Mouse (Mus musculus) C2C12 (cell line): ENCODE data around the gene Dnlz. TPM values are rescaled to one million over a fixed set of nuclear protein-coding genes. Genes with fewer than 3 reads are reported as not detected.

Experiments
- H3K27me3 ChIP-seq: one replicate; pipeline ENCODE4 v1.6.1; 2011; ENCODE audit not compliant: control insufficient read depth, insufficient read depth, insufficient read length
- H3K36me3 ChIP-seq: one replicate; pipeline ENCODE4 v1.6.1; 2011; ENCODE audit not compliant: control insufficient read depth, insufficient read depth
- H3K4me3 ChIP-seq: one replicate; pipeline ENCODE4 v1.5.1; 2011; ENCODE audit warnings: mild to moderate bottlenecking, control low read depth; ENCODE audit not compliant: poor library complexity, insufficient read depth, severe bottlenecking
- H3K79me2 ChIP-seq: one replicate; pipeline ENCODE4 v1.6.1; 2011; ENCODE audit not compliant: control insufficient read depth, insufficient read depth
- H3K79me3 ChIP-seq: one replicate; pipeline ENCODE4 v1.6.1; 2011; ENCODE audit warnings: low read depth, control low read depth
- H3ac ChIP-seq: one replicate; pipeline ENCODE3; 2011; ENCODE audit warnings: low read depth; ENCODE audit not compliant: control insufficient read depth, insufficient read length
- CEBPB ChIP-seq: IDR thresholded peaks from one replicate; pipeline ENCODE4 v1.6.1; 2011; ENCODE audit warnings: low read depth, mild to moderate bottlenecking, control low read depth, moderate library complexity
- CTCF ChIP-seq: IDR thresholded peaks from one replicate; pipeline ENCODE4 v1.5.1; 2011; ENCODE audit not compliant: control insufficient read depth, insufficient read depth, insufficient read length
- FOSL1 ChIP-seq: IDR thresholded peaks from one replicate; pipeline ENCODE4 v1.8.0; 2011; ENCODE audit warnings: mild to moderate bottlenecking, low read length; ENCODE audit not compliant: poor library complexity, insufficient read depth, severe bottlenecking
- MAX ChIP-seq: IDR thresholded peaks from one replicate; pipeline ENCODE4 v1.6.1; 2011; ENCODE audit warnings: mild to moderate bottlenecking, control low read depth
- MYOD1 ChIP-seq: IDR thresholded peaks from one replicate; pipeline ENCODE4 v1.6.1; 2011; ENCODE audit warnings: low read depth; ENCODE audit not compliant: control insufficient read depth, insufficient read length
- MYOG ChIP-seq: IDR thresholded peaks from one replicate; pipeline ENCODE4 v1.6.1; 2011; ENCODE audit not compliant: control insufficient read depth, insufficient read length; ENCODE audit errors: extremely low read depth
- USF1 ChIP-seq: IDR thresholded peaks from one replicate; pipeline ENCODE4 v1.6.1; 2011; ENCODE audit warnings: low read depth, mild to moderate bottlenecking, control low read depth, moderate library complexity
- polyA plus RNA-seq: library from polyadenylated mRNA; unstranded; fragments of >200 nt; fragmentation: generic; extraction: Trizol; gene quantifications from one replicate; pipeline ENCODE4 v1.2.1, GENCODE M21; 2012; ENCODE audit warnings: missing spikeins

Gene Dnlz
- polyA plus RNA-seq, 1 experiment = 35.6 TPM

DNA sequence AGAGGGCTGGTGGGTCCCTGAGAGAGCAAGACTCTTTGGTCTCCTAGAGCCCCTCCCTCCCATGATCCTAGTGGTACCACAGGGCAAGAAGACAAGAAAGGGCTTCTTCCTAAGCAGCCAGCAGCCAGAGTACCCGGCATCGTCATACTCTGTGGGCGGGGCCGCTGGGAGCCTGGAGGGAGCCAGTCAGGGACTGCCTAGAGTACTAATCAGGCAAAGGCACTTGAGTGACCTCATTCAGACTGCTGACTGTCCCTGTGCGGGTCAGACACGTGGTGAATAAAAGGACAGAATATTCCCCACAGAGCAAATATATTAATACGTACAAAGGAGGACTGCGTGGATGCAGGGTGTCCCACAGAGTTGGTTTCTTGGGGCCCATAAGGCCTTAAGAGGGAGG is 22.5 kb downstream of the Dnlz start:
- H3K79me2 ChIP-seq = no peaks in the 10 kb centered on the region
- no peaks in the 10 kb centered on the region for H3K27me3 ChIP-seq
- H3K4me3 ChIP-seq = no peak overlapping the region
- no peak overlapping the region for H3ac ChIP-seq
- TF ChIP-seq FOSL1 (no peak), MYOD1 (no peak), MYOG (no peak), USF1 (no peak), CTCF (no peak), MAX (peak; percentile 29), CEBPB (no peak)
- H3K36me3 ChIP-seq = peaks cover 39% of the 10 kb centered on the region
- no peaks in the 10 kb centered on the region for H3K79me3 ChIP-seq

DNA sequence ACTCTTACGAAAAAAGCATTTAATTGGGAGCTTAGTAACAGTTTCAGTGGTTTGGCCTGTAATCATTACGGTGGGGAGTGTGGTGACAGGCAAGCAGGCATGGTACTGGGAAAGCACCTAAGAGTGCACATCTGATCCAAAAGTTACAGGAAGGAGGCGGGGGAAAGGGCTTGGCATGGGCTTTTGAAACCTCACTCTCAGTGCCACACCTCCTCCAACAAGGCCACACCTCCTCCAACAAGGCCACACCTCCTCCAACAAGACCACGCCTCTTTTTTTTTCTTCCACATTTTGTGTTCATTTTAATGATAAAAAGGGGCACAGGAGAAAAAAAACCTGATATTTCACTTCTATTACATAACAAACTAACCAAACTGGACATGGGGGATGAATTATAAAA is 24.1 kb downstream of the Dnlz start:
- Histone ChIP-seq H3ac (no peak overlapping the region), H3K27me3 (no peaks in the 10 kb centered on the region), H3K79me3 (no peaks in the 10 kb centered on the region), H3K4me3 (no peak overlapping the region), H3K79me2 (no peaks in the 10 kb centered on the region), H3K36me3 (peaks cover 46% of the 10 kb centered on the region)
- TF ChIP-seq CTCF (no peak), MAX (no peak), CEBPB (no peak), MYOD1 (no peak), FOSL1 (no peak)

DNA sequence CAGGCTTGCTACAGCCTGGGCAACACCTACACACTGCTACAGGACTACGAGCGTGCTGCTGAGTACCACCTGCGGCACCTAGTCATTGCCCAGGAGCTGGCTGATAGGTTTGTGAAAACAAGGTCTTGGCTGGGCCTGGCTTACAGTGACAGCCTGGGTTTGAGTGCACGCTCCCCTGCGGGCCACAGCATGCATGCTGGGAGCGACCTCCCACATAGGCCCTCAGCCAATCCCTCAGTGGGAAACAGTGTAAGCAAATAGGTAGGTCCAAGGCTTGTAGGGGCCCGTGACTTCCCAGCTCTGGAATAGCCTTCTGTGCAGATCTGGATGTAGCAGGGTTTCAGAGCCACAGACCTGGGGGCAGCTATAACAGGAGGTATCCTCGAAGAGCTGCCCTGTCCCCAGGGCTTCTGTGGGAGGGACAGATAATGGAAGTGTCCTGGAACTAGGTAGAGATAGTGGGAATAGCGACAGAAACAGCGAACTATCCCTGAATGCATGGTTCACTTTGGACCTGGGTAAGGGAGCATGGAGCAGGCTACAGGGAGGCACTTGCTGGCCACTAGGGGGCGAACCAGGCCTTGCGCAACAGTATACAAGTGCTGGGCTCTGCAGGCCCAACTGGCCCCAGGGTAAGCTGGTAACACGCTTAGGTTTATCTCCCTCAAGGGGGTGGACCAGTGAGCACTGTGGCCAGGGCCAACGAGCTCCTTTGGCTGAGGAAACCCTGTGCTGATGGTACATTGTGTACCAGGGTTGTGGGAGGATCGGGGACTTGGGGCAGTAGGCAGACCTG is 26.3 kb downstream of the Dnlz start:
- H3K36me3 ChIP-seq = peaks cover 46% of the 10 kb centered on the region
- H3K79me2 ChIP-seq = peaks cover 8% of the 10 kb centered on the region
- no peak overlapping the region for H3ac ChIP-seq
- no peak overlapping the region for H3K4me3 ChIP-seq
- TF ChIP-seq MAX (no peak), USF1 (no peak), FOSL1 (no peak), CTCF (peak; percentile 92), CEBPB (peak; percentile 97), MYOG (no peak), MYOD1 (no peak)
- H3K27me3 ChIP-seq = no peaks in the 10 kb centered on the region
- no peaks in the 10 kb centered on the region for H3K79me3 ChIP-seq

DNA sequence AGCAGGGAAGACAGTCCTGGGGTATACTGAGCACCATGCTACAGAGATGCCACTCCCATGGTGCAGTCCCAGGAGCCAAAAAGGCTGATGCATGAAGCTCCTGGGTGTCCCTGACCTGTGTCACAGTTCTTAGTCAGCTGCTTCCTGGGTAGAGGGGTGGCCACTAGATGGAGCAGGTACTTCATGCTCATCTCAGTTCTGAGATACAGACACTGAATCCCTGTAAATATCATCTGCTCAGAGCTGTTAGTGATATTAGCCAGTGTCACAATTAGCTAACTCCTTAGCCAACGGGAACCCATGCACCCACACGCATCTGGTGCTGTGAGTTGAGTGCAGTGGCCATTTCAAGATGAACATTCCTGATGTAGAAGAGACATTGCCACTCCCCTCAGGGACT is 27.0 kb downstream of the Dnlz start:
- no peak for TF ChIP-seq CTCF
- TF ChIP-seq USF1 = no peak
- TF ChIP-seq MYOD1 = no peak
- no peak for TF ChIP-seq CEBPB
- TF ChIP-seq FOSL1 = no peak
- peaks cover 46% of the 10 kb centered on the region for H3K36me3 ChIP-seq

DNA sequence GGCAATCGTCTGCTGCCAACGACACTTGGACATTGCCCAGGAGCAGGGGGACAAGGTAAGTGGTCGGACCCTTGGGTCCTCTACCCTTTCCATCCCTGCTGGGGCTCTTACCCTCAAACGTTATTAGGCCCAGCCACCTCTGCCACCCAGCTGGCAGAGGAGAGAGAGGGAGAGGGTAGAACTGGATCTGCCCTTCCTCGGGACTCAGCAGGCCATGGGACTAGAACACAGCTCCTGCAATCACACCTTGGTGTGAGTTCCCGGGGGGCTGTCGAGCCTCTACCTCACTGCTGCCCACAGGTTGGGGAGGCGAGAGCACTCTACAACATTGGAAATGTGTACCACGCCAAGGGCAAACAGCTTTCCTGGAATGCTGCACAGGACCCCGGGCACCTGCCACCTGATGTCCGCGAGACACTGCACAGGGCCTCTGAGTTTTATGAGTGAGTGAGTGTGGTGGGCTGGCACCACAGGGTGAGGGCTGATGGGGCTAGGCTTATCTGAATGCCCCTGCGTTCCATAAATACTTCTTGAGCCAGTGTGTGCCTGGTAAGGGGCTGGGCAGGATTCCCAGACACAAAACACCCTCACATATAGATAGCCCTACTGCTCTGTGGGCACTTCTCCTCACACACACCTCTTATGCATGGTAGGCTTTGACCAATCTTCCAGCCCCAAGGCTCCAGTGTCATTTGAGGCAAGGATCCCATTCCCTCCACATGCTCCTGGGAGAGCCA is 28.2 kb downstream of the Dnlz start:
- no peak overlapping the region for H3ac ChIP-seq
- TF ChIP-seq USF1 (no peak), MYOG (no peak), MYOD1 (no peak), MAX (no peak), CTCF (no peak), FOSL1 (no peak), CEBPB (no peak)
- H3K36me3 ChIP-seq = peaks cover 45% of the 10 kb centered on the region

More for the DNA sequence above, 27.0 kb downstream of the Dnlz start:
- Histone ChIP-seq H3K4me3 (no peak overlapping the region), H3K79me2 (peaks cover 12% of the 10 kb centered on the region), H3K27me3 (no peaks in the 10 kb centered on the region), H3K79me3 (no peaks in the 10 kb centered on the region), H3ac (no peak overlapping the region)

More for the DNA sequence above, 28.2 kb downstream of the Dnlz start:
- Histone ChIP-seq H3K4me3 (no peak overlapping the region), H3K79me3 (no peaks in the 10 kb centered on the region), H3K27me3 (no peaks in the 10 kb centered on the region), H3K79me2 (peaks cover 18% of the 10 kb centered on the region)
